Mouse (Mus musculus) cerebellum, adult 9-10 months (tissue): Measurements from ENCODE around the gene Zfp334.

ENCODE experiments used
- DNase-seq: peaks from one replicate; pipeline ENCODE4 v3.0.0; 2022

Gene Zfp334

DNA sequence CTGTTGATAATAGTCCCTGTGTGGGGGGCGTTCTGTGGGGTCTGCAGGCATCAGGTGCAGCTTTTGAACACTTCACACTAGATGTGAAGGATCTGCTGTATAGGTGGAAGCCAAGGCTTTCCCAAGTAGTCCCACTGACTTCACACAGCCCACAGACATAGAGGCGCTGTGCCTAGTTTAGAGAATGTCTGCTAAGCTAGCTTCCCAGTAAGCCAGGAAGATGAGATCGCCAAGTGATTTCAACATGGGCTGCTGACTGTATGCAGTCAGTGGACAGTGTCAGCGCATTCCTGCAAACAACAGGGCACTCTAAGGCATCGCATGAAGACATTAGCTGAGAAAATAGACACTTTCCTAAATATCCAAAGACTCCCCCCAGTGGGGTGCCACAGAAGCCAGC is 12.6 kb downstream of the Zfp334 start:
- no peak for DNase-seq

DNA sequence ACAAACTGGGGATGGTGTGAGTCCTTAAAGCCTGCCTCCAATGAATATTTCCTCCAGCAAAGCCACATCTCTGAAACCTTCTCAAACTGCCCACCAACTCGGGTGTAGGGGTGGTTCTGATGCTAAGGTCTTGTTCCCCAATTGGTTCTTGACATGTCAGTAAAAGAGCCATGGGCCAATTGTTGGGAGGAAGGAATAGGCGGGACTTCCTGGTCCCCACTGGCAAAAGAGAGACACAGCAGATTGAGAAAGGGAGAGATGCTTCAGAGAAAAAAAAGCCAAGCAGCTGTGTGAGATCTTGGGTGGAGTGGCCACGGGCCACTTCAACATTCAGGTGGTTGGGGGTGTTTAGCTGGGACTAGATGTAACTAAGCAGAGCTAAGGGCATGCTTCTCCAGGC is 17.0 kb downstream of the Zfp334 start:
- DNase-seq: no peak

DNA sequence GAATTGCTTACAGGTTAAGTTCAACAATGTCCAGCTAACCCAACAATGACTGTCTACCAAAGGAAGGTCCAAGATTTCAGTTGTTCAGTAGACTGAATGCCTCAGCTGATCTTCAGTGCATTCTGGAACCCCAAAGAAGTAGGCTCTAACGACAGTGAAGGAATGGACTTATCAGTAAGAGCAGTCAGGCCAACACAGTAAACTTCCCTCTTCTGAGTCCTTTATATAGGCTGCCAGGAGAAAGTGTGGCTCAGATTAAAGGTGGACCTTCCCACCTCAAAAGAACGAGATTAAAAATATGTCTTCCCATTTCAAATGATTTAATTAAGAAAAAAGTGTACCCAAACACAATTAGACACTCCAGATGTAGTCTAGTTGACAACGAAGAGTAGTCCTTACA is 17.7 kb downstream of the Zfp334 start:
- no peak for DNase-seq

DNA sequence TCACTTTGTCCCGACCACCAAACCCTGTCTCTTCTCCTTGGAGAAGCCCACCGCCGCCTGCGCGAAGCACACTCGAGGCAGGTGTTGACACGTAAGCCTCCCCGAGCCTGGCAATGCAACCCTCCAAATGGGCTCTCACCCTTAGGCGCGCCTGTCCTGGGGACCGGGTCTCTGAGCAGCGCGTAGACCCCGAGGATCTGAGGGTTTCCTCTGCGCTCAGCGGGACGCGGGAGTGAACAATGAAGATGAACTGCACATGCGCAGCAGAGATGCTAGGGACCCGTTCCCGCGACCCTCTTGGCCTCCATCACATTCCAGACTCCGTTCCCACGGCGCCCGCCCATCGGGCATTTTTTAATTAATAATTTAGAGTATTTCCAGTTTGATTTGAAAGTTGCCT is 19.6 kb downstream of the Zfp334 start, which contains the start of gene Zfp663:
Gene Zfp663, minus strand, starts transcription at position 234 of the 400 bp plus-strand sequence.
- no peak for DNase-seq

DNA sequence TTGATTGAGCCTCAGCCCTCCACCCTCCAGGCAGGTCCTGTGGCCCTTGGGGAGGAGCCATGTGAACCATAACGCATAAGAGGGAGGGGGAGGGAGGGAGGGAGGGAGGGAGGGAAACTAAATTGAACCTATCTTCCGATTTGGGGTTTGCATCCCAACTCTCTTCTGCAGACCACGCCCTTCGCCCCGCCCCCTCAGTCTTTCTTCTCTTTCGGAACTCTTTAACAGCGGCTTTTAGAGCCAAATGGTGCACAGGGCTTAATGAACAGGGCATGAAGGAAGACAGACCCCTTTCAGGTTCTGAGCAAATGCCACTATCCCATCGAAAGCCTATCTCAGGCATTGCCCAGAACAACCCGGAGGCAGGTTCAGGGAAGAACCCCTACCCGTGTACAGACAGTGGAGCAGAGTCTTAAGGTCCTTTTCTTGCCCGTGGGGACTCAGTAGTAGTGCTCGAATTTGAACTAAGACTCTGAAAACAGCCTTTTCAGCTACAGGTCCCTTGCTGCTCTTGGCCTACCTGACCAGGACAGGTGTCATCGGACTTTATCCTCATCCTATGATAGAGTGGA is 20.1 kb downstream of the Zfp334 start:
- DNase-seq: no peak

DNA sequence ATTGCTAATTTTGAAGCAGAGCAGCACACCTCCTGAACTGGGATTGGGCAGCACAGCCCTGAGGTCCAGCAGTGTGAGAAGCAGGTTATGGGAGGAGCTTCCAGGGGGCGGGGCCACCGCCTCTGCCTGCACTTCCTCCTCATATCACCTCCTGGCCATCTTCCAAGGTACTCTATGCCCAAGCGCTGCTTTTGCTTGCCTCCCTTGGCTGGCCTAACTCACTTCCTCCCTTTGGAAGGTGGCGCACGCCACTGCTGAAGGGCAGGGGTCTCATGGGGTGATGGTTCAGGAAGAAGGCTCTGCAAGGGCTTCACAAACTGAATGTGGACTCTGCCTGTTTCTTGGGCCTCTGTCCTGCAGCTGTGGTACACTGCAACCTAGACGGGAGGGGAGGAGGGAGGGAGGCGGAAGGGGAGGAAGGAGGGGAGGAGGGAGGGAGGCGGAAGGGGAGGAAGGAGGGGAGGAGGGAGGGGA is 21.0 kb downstream of the Zfp334 start:
- DNase-seq: no peak

DNA sequence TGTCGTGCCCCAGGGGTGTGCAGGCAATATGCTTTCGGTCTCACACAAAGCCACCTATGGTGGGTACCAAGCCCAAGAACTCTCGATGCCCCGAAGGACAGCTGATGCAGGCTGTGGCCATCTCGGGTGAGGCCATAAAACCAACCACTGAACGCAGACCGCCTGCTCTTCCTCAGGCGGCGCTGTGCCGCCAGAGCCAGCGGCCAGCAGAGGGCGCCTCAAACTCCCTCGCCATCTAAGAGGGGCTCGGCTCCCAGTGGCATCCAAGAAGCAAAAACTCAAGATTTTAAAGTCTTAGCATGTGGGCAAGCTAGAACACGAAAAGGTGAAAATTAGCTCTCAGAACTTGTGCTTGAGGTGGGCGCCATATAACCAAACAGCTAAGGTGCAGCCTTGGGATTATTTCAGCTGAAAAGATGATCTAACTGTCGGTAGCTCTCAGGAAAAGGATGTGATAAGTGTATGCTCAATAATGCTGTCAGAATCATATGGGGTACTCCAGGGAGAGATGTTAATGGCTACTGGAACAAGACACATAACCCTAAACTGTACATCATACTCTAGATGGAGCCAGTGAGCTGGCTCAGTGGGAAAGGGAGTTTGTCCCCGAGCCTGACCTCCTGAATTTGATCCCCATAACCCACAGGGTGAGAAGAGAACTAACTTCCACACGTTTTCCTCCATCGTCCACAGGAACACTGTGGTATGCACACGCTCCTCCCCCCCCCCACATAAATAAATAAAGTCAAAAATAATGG is 23.5 kb downstream of the Zfp334 start:
- peak; percentile 57 for DNase-seq

DNA sequence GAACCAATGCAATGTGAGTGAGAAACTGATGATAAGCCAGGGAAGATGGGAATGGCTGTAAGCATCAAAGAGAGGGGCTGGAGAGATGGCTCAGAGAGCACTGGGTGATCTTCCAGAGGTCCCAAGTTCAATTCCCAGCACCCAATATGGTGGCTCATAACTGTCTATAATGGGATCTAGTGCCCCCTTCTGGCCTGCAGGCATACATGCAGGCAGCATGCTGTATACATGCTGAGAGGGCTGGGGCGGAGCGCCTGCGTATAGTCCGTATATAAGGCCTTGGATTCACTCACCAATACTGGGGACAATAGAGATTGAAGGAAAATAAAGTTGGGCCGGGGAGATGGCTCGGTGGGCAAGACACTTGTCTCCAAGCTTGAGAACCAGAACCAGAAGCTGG is 24.8 kb downstream of the Zfp334 start:
- DNase-seq: no peak

DNA sequence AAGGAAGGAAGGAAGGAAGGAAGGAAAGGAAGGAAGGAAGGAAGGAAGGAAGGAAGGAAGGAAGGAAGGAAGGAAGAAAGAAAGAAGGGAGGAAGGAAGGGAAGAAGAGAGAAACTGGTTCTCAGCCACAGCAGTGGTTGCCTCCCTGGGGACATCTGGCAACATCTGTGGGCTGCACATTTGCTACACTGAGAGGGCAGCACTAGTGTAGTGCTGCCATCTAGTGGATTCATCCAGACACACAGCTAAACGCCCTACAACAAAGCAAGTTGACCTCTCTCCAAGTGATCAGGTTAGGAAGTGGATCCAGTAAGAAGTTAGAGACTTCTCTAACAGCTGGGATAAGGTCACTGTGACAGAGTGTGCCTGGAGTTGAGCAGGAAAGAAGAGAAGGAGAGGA is 27.2 kb downstream of the Zfp334 start:
- DNase-seq: peak; percentile 43

DNA sequence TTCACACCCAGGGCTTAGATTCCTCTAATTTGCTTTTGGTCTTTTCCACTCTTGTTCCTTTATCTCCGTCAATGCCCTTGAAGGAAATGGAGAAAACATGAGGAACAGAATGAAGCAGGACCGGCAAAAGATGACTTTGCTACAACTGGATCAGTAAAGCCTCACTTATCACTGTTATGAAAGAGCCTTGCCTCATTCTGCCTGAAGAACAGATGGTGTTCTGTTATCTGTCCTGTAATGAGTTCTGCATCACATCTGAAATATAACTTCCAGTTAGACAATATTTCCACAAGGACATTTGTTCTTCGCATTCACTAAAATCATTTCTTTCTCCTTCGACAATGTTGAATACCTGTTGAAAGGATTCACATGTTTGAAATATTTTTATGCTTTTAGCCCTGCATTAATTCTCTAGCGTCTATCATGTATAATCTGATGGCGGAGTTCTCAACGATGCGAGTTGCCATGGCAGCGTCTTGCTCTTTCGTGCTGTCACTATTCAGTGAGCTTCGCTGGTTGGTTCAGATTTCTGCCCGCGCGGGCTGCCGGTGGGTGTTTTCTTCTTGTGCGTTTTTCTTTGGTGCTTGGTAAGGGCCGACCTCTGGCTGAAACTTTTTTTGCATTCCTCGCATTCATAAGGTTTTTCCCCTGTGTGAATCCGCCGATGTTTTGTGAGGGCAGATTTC is 36.1 kb downstream of the Zfp334 start:
- DNase-seq: no peak

DNA sequence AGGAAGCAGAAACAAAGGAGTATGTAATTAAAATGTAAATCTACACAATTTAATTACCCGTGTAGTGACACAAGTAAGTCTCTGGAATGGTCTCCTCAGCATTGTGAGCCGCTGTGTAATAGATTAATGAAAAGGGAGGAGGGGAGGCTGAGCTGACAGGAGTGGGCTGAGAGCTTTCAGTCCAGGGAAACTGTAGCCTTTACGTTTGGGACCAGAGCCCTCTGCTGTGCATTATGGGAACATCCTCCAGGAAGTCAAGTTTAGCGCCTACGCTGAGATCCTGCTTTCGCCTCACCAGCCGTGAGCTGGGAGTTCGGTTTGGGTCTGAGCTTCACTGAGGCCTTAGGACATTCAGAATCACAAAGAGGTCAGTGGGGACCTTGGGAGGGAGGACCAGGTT is 38.6 kb downstream of the Zfp334 start:
- peak; percentile 44 for DNase-seq

DNA sequence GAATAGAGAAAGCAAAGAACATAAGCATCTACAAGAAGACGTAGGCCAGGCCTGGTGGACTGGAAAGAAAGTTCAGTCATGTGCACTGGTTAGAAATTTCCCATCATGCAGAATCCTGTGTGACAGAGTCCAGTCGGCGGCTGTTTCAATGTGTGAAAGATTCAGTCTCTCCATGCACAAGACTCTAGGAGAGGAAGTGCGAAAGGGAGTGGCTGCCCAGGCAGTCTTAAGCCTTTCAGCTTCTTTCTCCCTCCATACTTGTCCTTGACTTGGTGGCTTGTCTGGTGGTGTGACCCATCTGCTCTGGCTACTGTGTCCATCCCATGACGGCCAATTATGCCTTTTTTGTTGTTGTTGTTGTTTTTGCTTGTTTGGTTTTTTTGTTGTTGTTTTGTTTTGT is 41.9 kb downstream of the Zfp334 start:
- no peak for DNase-seq

DNA sequence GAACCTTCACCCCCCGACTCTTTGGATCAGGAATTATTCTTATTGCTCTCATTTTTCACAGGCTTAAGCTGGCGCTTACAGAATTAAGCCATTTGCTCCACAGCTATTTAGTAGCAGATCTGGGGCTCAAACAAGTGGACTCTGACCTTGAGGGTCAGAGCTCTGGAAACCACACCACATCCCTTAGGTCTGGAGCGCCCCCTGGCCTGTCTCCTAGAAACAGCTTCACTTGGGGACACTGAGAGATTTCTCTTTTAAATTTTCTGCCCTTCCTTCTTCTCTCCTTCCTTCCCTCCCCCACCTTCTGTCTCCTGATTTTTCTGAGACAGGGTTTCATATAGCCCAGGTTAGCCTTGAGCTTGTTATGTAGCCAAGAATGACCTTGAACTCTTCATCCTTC is 50.9 kb downstream of the Zfp334 start:
- peak; percentile 66 for DNase-seq

DNA sequence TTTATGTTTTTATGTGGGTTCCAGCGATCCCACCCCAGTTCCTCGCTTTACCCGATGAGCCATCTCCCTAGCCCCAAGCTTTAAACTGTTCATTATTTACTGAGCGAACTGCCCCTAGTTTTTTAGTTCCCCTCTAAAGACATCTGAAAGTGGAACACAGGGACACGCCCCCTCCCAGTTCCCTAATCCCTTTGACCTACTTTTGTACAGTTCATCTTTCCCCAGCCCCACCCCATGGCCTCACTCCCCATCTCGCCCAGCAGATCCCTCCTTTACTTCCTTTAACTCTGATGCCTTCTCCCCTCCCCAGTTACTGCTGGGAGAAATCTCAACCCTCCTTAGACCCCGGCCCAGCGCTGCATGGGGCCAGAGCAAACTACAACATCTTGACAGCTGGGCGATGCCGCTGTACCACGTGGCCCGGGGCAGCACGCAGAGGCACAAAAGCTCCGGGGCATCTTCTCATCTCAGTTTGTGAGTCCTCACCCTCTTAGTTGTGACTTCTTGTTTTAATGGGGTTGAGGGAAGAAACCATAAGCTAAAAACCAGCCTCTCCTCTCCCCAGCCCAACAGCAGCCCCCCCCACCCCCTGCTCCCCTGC is 55.3 kb downstream of the Zfp334 start:
- DNase-seq: no peak

DNA sequence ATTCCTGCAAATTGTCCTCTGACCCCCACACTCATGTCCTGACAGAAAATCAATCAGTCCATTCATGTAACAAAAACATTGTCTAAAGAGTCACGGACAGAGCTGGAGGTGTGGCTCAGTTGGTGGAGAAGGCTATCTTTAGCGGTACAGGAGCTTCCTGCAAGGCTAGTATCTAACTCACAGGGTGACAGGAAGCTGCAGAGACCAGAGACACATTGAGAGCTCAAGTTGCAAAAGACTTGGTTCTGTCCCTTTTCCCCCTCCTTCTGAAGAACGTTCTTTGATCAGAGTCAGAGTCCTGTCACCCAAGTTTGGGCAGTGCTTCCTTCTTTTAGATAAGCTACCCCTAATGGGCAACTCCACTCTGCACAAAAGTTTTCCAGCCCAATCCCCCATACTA is 58.4 kb downstream of the Zfp334 start:
- no peak for DNase-seq

DNA sequence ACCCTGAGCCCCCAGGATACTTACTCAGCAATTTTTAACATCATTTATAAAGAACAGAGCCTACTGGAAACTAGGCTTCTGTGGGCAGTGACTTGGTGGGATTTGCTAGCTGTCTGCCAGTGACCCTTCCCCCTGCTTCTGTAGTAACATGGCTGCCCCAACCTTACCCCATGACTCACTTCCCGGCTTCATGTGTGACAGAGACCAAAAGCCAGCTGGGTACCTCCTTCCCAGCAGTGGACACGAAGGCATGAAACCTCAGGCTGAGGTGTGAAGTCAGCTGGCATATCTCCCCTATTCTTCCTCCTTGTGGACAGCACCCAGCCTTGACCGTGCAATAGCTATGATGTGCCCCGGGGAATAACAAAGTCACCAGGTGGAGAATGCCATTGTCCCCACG is 59.3 kb downstream of the Zfp334 start:
- DNase-seq: no peak

DNA sequence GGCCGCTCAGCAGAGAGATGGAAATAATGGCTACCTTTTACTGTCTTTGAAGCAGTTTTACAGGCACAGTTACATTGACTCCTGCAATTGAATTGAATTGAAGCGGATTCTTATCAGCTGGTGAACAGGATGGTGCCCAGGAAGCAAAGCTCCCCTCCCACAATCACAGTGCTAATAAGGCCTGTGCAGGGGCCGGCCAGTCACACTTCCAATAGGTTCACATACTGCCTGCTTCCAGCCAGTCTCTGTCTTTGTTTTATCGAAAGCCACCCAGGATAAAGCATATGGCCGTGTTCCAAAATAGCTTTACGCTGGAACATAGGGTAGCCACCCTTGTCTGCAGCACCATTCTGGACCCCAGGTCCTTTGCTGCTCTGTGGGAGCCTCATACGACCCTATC is 60.7 kb downstream of the Zfp334 start:
- peak; percentile 58 for DNase-seq

DNA sequence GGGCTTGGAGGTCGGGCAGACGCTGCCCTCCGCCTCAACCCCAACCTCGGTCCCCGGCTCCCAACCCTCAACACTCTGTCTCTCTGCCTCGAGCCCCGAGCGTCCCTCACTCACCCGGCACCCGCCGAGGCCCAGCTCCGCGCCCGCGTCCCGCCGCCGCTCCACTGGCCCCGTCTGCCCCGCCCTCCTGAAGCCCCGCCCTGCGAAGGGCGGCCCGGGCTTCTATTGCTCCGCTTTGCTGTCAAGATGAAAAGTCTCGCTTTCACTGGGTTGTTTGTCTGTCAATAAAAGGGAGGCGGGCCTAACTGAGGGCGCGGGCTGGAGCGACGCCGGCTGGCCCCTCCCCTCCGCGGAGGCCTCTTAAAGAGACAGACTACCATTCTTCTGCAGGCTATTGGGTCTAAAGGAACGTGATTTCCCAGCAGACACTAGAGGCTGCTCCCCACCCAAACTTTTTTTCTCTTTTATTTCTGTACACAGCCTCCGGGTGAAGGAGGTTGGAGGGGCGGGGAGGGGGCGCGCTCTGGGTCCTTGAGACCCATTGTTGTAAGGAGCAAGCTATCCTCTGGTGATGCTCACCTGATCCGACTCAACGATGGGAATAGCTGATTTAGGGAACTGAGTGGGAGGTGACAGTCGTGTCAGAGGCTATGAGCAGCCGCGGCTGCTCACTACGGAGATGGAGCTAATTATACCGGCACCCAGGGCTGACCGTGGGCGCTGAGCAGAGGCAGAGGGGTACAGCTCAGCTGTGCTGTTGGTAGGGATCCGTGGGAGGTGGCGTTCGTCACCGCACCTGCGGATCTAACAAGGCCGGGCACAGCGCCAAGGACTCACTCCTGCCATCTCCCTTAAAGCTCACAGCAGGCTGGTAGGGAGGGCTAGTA is 61.5 kb downstream of the Zfp334 start, which contains the start of gene Elmo2:
Gene Elmo2, minus strand, starts transcription at position 176 of the 887 bp plus-strand sequence.
- peak; percentile 100 for DNase-seq

DNA sequence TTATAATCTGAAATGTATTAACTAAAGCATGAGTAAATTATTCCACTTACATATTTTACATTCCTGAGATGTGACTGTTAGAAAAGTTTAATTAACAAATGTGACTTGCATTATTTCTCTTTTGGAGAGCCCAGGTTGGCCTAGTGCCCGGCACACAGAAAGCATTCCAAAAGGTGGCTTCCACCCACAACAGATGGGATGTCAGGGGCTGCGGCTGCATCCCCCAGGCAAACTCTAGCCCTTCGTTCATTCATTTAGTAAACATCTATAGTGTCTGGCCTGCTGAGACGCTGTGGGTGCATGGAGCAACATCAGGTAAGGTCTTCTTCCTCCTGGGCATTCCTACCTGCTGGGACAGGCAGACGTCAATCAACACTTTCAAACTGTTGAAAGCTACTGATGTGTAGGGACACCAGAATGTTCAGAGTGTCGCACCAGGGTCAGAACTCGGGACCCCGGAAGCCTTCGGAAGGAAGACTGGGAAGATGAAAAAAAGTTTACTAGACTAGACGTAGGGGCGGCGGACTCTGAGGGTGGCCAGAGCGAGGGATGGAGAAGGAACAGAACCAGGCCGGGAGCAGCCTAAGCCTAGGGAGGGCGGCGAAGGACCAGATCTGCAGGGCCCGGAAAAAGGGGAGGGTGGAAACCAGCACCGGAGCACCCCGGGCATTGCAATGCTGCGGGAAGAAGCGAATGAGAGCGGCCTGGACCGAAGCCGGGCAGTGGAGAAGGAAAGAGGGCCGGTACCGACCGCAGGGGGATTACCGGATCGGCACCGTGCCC is 62.3 kb downstream of the Zfp334 start:
- DNase-seq: peak; percentile 70
